Mouse (Mus musculus) kidney, embryonic 14.5 days (tissue): Measurements from ENCODE around the gene H2al1d. TPM values are rescaled to one million over a fixed set of nuclear protein-coding genes. Genes with fewer than 3 reads are reported as not detected.
"Not testable (repeated sequence)": the region's sequence is repeated elsewhere in the genome, so short reads cannot be mapped to it uniquely, and the experiment has no call there.

Source experiments
- ATAC-seq: fragments of 200-750 bp; cut with Nextera tagmentation; 2 replicates; pipeline ENCODE4 v1.8.0; 2017; ENCODE audit warnings: moderate number of reproducible peaks, mild to moderate bottlenecking, moderate TSS enrichment, moderate library complexity; ENCODE audit not compliant: low FRiP score, low TSS enrichment
- H3K27ac ChIP-seq: fragments of 300-500 bp; sonication (generic); 2 replicates; pipeline ENCODE4 v1.5.1; 2014; ENCODE audit warnings: low read depth, mild to moderate bottlenecking, low read length, moderate library complexity, mixed read lengths
- H3K27me3 ChIP-seq: fragments of 300-500 bp; sonication (generic); 2 replicates; pipeline ENCODE4 v1.6.1; 2014; ENCODE audit warnings: mild to moderate bottlenecking, low read length; ENCODE audit not compliant: control insufficient read depth, insufficient read depth
- H3K36me3 ChIP-seq: fragments of 300-500 bp; sonication (generic); 2 replicates; pipeline ENCODE4 v1.6.1; 2014; ENCODE audit warnings: low read length, mixed read lengths; ENCODE audit not compliant: control insufficient read depth, insufficient read depth
- H3K4me1 ChIP-seq: fragments of 300-500 bp; sonication (generic); 2 replicates; pipeline ENCODE4 v1.6.1; 2014; ENCODE audit warnings: low read length, mixed read lengths; ENCODE audit not compliant: control insufficient read depth, insufficient read depth
- H3K4me2 ChIP-seq: fragments of 300-500 bp; sonication (generic); replicated peaks from 2 replicates; pipeline ENCODE4 v1.6.1; 2014; ENCODE audit warnings: low read depth, mild to moderate bottlenecking, low read length
- H3K4me3 ChIP-seq: fragments of 300-500 bp; sonication (generic); 2 replicates; pipeline ENCODE4 v1.5.1; 2014; ENCODE audit warnings: mild to moderate bottlenecking, low read length
- H3K9ac ChIP-seq: fragments of 300-500 bp; sonication (generic); 2 replicates; pipeline ENCODE4 v1.6.1; 2014; ENCODE audit warnings: low read depth, mild to moderate bottlenecking, low read length, moderate library complexity
- H3K9me3 ChIP-seq: fragments of 300-500 bp; sonication (generic); 2 replicates; pipeline ENCODE4 v1.6.1; 2016; ENCODE audit warnings: low read length; ENCODE audit not compliant: control insufficient read depth
- WGBS: fragments of 180-500 bp; shearing (Covaris S2); extraction: QIAGEN DNeasy Blood & Tissue Kit; methylation state at CpG from one replicate; pipeline ENCODE4 v1.1.7; 2014; 5-methylcytosine and 5-hydroxymethylcytosine counted together
- polyA plus RNA-seq: library from polyadenylated mRNA; unstranded; fragments of >200 nt; fragmentation: Nextera tagmentation; extraction: Ambion mirVana; gene quantifications from 2 replicates; pipeline ENCODE4 v1.2.1, GENCODE M21; 2014

H2al1d gene
- not detected in 2 replicates for polyA plus RNA-seq

DNA sequence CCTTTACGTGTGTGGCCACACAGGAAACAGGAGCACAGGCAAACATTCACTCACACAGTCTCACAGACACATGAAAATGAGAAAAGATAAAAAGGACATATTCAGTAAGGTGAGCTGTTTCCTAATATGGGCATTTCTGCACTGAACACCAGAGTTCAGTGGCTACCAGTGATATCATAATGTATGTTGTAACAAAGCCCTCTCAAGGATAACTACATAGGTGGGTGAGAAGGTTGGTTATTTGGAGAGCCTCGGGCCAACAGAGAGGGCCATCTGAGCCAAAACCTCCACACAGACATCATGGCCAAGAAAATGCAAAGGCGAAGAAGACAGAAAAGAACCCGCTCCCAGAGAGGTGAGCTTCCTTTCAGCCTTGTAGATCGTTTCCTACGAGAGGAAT is at the start of gene H2al1d:
H2al1d (plus strand) TSS at position 301 of the 400 bp plus-strand sequence.
- H3K27ac ChIP-seq, H3K4me2 ChIP-seq, H3K9me3 ChIP-seq, H3K27me3 ChIP-seq, H3K9ac ChIP-seq, H3K4me3 ChIP-seq, ATAC-seq, H3K36me3 ChIP-seq, H3K4me1 ChIP-seq: not testable (repeated sequence)
- WGBS, result no CpG with 5 or more reads among the region's 6 CpGs

DNA sequence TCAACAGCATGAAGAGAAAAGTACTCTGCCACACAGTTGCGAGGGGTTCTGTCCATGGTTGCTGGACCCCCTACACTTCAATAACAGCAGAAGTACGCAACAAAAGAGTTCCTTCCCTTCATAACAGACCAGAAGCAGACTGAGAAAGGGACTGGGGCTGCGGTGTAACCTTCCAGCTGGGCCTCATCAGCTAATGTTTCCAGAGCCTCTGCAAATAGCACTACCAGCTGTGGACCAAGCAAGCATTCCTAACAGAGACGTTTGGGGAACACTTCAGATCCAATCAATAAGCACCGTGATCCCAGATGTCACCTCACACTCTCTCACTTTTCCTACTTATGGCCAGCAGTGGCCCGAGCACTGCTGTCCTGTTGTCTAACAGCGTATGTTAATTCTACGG is 43.7 kb upstream of the H2al1d start:
- Histone ChIP-seq H3K4me1 (no peaks in the 10 kb centered on the region), H3K4me3 (no peak overlapping the region), H3K27ac (no peak overlapping the region), H3K36me3 (no peaks in the 10 kb centered on the region), H3K27me3 (0 out of 2 replicates have a peak, but pooled peaks cover 2% of the 10 kb centered on the region), H3K4me2 (no peak overlapping the region), H3K9ac (no peak overlapping the region), H3K9me3 (no peaks in the 10 kb centered on the region)
- ATAC-seq, result no peak
- 65% methylated on average over 8 of the region's 8 CpGs for WGBS

DNA sequence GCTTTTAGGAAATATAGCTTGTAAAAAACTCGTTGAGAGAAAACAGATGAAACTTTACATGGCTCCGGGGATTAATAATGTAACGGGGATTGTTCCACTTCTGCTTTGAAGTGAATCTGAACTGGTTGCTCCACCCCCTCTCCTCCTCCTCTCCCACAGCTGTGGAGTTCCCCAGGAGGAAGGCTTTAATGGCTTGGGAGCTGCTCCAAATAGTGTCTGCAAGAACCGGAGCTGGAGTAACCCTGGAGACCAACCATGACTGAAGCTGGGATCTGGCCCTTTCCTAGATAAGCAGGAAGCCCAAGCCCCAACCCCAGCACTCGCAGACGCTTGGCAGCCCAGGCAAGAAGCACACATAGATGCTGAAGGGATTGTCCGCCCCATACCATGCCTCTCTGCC is 40.8 kb upstream of the H2al1d start:
- H3K9me3 ChIP-seq, result no peaks in the 10 kb centered on the region
- H3K27me3 ChIP-seq, result 0 out of 2 replicates have a peak, but pooled peaks cover 2% of the 10 kb centered on the region
- ATAC-seq, result peak; percentile 79
- no peaks in the 10 kb centered on the region for H3K36me3 ChIP-seq
- no peak overlapping the region for H3K4me3 ChIP-seq
- H3K27ac ChIP-seq, result no peak overlapping the region
- H3K4me1 ChIP-seq, result no peaks in the 10 kb centered on the region
- no peak overlapping the region for H3K9ac ChIP-seq
- 57% methylated on average over 7 of the region's 7 CpGs for WGBS
- H3K4me2 ChIP-seq, result no peak overlapping the region

DNA sequence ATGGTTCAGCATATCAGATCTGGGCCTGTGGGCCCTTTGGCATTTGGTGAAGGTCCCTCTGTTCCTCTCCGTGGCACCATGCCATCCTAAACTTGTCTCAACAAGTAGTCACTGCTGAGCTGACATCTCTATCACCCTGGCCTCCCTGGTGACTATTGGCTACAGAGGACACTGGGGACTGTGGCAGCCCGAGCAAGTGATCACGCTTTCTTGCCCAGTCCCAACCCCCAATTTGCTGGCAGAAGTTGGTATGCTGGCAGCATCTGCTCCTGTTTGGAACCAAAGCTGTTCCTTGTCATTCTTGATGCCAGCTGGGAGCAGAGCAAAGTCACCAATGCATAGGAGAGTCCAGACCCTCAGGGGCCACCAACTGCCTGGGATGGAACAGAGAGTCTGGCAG is 39.5 kb upstream of the H2al1d start:
- H3K27ac ChIP-seq, result no peak overlapping the region
- H3K4me2 ChIP-seq, result no peak overlapping the region
- no peaks in the 10 kb centered on the region for H3K9me3 ChIP-seq
- no peaks in the 10 kb centered on the region for H3K36me3 ChIP-seq
- H3K4me3 ChIP-seq, result no peak overlapping the region
- H3K4me1 ChIP-seq, result no peaks in the 10 kb centered on the region
- 0 out of 2 replicates have a peak, but pooled peaks cover 2% of the 10 kb centered on the region for H3K27me3 ChIP-seq
- 87% methylated on average over 3 of the region's 3 CpGs for WGBS
- no peak for ATAC-seq
- no peak overlapping the region for H3K9ac ChIP-seq

DNA sequence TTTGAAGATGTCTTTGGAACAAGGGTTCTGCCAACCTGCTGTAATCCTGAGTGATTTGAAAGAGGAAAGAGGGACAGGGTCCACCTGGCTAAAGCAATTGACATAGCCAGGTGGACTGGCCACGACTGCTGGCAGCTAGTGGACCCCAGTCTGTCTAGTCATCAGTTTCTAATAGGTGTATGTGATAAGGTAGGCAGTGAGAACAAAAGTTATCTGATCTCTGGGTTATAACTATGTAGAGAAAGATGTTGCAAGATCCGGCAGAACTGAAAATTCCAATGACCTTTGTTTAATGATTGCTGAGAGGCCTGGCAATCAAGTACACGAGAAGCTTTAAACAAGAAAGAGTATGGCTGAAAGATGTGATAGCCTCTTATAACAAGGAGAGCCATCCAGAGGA is 35.4 kb upstream of the H2al1d start:
- H3K9ac ChIP-seq, result no peak overlapping the region
- ATAC-seq, result no peak

DNA sequence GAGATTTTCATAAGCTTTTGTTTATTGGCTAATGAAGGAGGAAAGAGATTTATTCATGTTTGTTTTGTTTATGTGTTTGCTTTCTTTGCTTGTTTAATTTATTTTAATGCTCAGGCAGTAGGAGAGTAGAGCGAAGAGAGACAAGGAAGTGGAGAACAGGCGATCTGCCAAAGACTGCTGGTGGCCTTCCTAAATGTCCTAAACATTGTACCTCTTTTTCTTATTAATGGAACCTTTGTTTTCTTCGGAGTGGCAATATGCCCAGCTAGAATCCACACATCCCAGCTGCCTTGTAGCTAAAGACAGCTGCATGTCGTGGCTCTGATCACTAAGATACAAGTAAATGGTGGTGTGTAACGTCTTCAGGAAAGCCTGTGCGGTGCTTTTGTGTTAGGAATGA is 31.5 kb upstream of the H2al1d start:
- Histone ChIP-seq H3K4me3 (no peak overlapping the region), H3K9ac (no peak overlapping the region), H3K4me2 (no peak overlapping the region), H3K4me1 (no peaks in the 10 kb centered on the region), H3K27me3 (no peaks in the 10 kb centered on the region), H3K9me3 (no peaks in the 10 kb centered on the region), H3K36me3 (no peaks in the 10 kb centered on the region), H3K27ac (no peak overlapping the region)
- no peak for ATAC-seq
- 85% methylated on average over 6 of the region's 6 CpGs for WGBS

More for the DNA sequence above, 35.4 kb upstream of the H2al1d start:
- H3K4me2 ChIP-seq, result no peak overlapping the region
- no peaks in the 10 kb centered on the region for H3K4me1 ChIP-seq
- no peaks in the 10 kb centered on the region for H3K9me3 ChIP-seq
- 74% methylated on average over 3 of the region's 3 CpGs for WGBS
- H3K27ac ChIP-seq, result no peak overlapping the region
- H3K36me3 ChIP-seq, result no peaks in the 10 kb centered on the region
- H3K27me3 ChIP-seq, result no peaks in the 10 kb centered on the region
- no peak overlapping the region for H3K4me3 ChIP-seq

DNA sequence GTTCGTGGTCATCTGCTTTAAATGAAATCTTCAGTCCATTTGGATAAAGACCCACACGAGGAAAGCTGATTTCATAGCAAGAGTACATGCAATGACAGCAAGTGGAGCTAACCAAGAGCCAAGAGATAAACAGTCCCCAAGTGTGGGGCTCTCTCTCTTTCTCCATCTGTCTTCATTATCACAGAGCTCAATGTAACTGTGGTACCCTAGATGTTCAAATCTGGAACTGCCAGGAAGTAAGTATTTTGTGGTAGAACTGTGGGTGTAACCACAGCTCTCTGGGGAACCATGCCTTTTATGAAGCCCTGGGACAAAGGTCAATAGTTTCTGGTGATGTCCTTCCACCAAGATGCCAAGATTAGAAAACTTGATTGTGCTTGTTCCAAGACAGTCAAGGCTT is 27.9 kb upstream of the H2al1d start:
- Histone ChIP-seq H3K27ac (no peak overlapping the region), H3K36me3 (no peaks in the 10 kb centered on the region), H3K27me3 (no peaks in the 10 kb centered on the region), H3K4me1 (no peaks in the 10 kb centered on the region), H3K4me2 (no peak overlapping the region), H3K9me3 (no peaks in the 10 kb centered on the region), H3K9ac (no peak overlapping the region), H3K4me3 (no peak overlapping the region)
- ATAC-seq, result no peak
- WGBS, result 79% methylated on average over 2 of the region's 2 CpGs

DNA sequence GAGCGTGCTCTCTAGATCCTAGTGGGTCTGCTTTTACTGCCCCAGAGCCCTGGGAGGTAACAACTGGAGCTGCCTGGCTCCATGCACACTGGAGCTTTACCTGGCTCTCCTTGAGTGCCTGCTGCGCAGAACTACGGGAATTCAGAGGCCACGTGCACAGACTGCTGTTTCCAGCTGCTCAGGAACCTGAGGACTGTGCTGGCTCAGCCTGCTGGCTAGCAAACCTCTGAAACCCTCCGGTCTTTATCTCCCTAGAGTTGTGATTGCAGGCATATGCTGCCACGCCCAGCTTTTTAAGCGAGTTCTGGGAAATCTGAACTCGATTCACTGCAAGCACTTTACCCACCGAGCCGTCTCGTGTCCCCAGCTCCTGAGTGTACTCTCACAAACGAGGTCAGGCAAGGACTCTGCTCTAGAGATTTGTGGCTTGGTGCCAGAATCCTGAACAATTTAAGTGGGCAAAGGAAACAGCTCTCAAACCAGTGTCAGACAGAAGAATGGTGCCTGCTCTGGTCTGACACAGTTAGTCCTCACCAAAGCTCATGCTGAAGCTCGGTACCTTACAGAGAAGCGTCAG is 20.2 kb upstream of the H2al1d start:
- no peak overlapping the region for H3K4me3 ChIP-seq
- H3K27me3 ChIP-seq, result no peaks in the 10 kb centered on the region
- ATAC-seq, result no peak

DNA sequence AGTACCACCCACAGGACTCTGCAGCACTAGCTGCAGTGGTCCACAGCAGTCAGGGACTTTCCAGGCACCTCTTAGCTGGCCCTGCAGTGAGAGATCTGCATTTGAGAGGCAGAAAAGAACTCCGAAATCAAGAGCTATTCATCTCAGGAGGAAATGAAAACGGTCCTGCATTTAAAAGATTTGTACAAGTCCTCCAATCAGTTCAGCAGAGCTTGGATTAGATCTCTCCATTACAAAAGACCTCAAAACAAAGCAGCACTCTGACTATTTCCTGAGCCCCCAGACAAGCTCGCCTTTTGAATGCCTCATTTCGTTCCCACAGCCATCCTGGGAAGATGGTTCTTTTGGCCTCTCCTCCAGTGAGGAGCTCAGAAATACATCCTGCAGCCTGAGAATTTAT is 19.4 kb upstream of the H2al1d start:
- ATAC-seq, result no peak
- no peaks in the 10 kb centered on the region for H3K27me3 ChIP-seq

More for the DNA sequence above, 20.2 kb upstream of the H2al1d start:
- WGBS, result 73% methylated on average over 14 of the region's 14 CpGs
- Histone ChIP-seq H3K4me2 (no peak overlapping the region), H3K4me1 (no peaks in the 10 kb centered on the region), H3K27ac (no peak overlapping the region), H3K36me3 (no peaks in the 10 kb centered on the region), H3K9ac (no peak overlapping the region), H3K9me3 (no peaks in the 10 kb centered on the region)

More for the DNA sequence above, 19.4 kb upstream of the H2al1d start:
- Histone ChIP-seq H3K4me1 (no peaks in the 10 kb centered on the region), H3K4me3 (no peak overlapping the region), H3K27ac (no peak overlapping the region), H3K36me3 (no peaks in the 10 kb centered on the region), H3K9me3 (no peaks in the 10 kb centered on the region), H3K4me2 (no peak overlapping the region), H3K9ac (no peak overlapping the region)
- WGBS, result 74% methylated on average over 4 of the region's 4 CpGs
